Mouse (Mus musculus) myocyte (in vitro differentiated cells): ENCODE measurements around the gene Syndig1.

Experiments used
- CEBPB ChIP-seq: IDR thresholded peaks from 2 replicates; pipeline ENCODE4 v1.6.1; 2011; ENCODE audit warnings: mild to moderate bottlenecking, moderate library complexity; ENCODE audit not compliant: poor library complexity, insufficient read depth, severe bottlenecking
- MAX ChIP-seq: IDR thresholded peaks from one replicate; pipeline ENCODE4 v1.6.1; 2011; ENCODE audit warnings: low read depth, mild to moderate bottlenecking, control low read depth
- MYOD1 ChIP-seq, 3 experiments: IDR thresholded peaks; one replicate each; pipeline ENCODE4 v1.6.1; 2011; ENCODE audit warnings: control low read depth in 2 of 3, low read depth in 2 of 3, mild to moderate bottlenecking in 2 of 3, moderate library complexity in 1 of 3; ENCODE audit not compliant: insufficient read length in 2 of 3, control insufficient read depth in 1 of 3
- MYOG ChIP-seq, 3 experiments: IDR thresholded peaks; one replicate each; pipeline ENCODE4 v1.6.1; 2011; ENCODE audit warnings: control low read depth in 2 of 3, low read depth in 2 of 3, mild to moderate bottlenecking in 2 of 3; ENCODE audit not compliant: insufficient read length in 2 of 3, control insufficient read depth in 1 of 3, insufficient read depth in 1 of 3
- POLR2A ChIP-seq: IDR thresholded peaks from one replicate; pipeline ENCODE4 v1.6.1; 2011; ENCODE audit warnings: low read depth, mild to moderate bottlenecking, control low read depth, moderate library complexity; ENCODE audit not compliant: insufficient read length
- TCF12 ChIP-seq: IDR thresholded peaks from one replicate; pipeline ENCODE4 v1.6.1; 2011; ENCODE audit warnings: mild to moderate bottlenecking, control low read depth; ENCODE audit not compliant: poor library complexity, insufficient read depth, severe bottlenecking

DNA sequence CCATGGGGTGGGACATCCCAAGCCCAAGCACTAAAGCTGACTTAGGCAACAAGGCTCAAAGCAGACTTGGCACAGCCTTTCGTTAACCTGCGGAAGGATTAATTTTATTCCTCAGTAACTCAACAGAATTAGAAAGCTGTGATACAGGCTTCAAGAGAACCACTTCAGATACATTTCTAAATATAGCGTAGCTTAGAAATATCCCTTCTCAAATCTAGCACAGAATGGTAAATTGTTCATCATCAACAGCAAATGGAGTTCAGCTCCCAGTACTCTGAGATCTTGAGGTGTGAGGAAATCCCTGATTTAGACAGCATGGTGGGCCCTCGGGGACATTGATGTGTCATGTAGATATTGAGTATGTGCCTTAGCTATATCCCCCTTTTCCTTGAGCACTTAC, 121.6 kb downstream of the Syndig1 start:
- no peak for TF ChIP-seq POLR2A
- TF ChIP-seq MAX: no peak
- no peak for TF ChIP-seq MYOG (IDR thresholded peaks at IDR 0.05; ENCODE audit: control insufficient read depth in 1 of 3, insufficient read depth in 1 of 3, insufficient read length in 2 of 3, low read depth in 2 of 3)
- no peak for TF ChIP-seq MYOD1 (IDR thresholded peaks at IDR 0.05; ENCODE audit: control insufficient read depth in 1 of 3, insufficient read length in 2 of 3, low read depth in 2 of 3)
- no peak for TF ChIP-seq TCF12
- no peak for TF ChIP-seq CEBPB
